Mouse (Mus musculus) frontal cortex, postnatal 14 days (tissue): ENCODE measurements at regions not wholly inside any gene's neighbourhood (a gene's known extent, or its start where the extent isn't known, plus 50 kb on each side); places are given as distances from the start of the nearest gene placed in this dataset.
A peak's percentile ranks its signal among the peaks of the same experiment; 100 is the strongest.

Experiments used
- DNase-seq, 2 experiments: peaks; one replicate each; pipeline ENCODE4 v3.0.0; 2022; ENCODE audit warnings: low spot score in 2 of 2

- no peak for DNase-seq
Observed at GRCm38 (mm10) chr15:63193617-63194491, 651.1 kb downstream of the Gsdmc2 start.

- DNase-seq, result no peak
Observed at GRCm38 (mm10) chr15:63191731-63192130, 653.2 kb downstream of the Gsdmc2 start.

- no peak for DNase-seq
Observed at GRCm38 (mm10) chr15:63190086-63190485, 654.9 kb downstream of the Gsdmc2 start.

- DNase-seq, result no peak
Observed at GRCm38 (mm10) chr15:63171003-63171402, 674.0 kb downstream of the Gsdmc2 start.

GRCm38 (mm10) chr15:63170171-63170570 is 674.8 kb downstream of the Gsdmc2 start:
- no peak for DNase-seq

GRCm38 (mm10) chr15:63166411-63166810 is 678.6 kb downstream of the Gsdmc2 start:
- DNase-seq, result no peak

- DNase-seq, result no peak
Observed at GRCm38 (mm10) chr15:63163550-63164279, 681.3 kb downstream of the Gsdmc2 start.

GRCm38 (mm10) chr15:63162881-63163549 is 682.0 kb downstream of the Gsdmc2 start:
- peak; percentile 7 to 15 for DNase-seq

- DNase-seq, result no peak
Observed at GRCm38 (mm10) chr15:63123123-63123688, 721.8 kb downstream of the Gsdmc2 start.

GRCm38 (mm10) chr15:63112918-63113317 is 732.1 kb downstream of the Gsdmc2 start:
- no peak for DNase-seq

GRCm38 (mm10) chr15:63100093-63100492 is 744.9 kb downstream of the Gsdmc2 start:
- no peak for DNase-seq

GRCm38 (mm10) chr15:63081972-63082371 is 763.0 kb downstream of the Gsdmc2 start:
- DNase-seq, result no peak

GRCm38 (mm10) chr15:63079825-63080224 is 765.2 kb downstream of the Gsdmc2 start:
- no peak for DNase-seq

- DNase-seq, result no peak
Observed at GRCm38 (mm10) chr15:63071921-63072320, 773.1 kb downstream of the Gsdmc2 start.

- no peak for DNase-seq
Observed at GRCm38 (mm10) chr15:63067126-63067525, 777.9 kb downstream of the Gsdmc2 start.

GRCm38 (mm10) chr15:63066020-63066439 is 778.9 kb downstream of the Gsdmc2 start:
- no peak for DNase-seq

- no peak for DNase-seq
Observed at GRCm38 (mm10) chr15:63061891-63062290, 783.1 kb downstream of the Gsdmc2 start.

GRCm38 (mm10) chr15:63060826-63061225 is 784.2 kb downstream of the Gsdmc2 start:
- no peak for DNase-seq

GRCm38 (mm10) chr15:63052570-63053255 is 792.3 kb downstream of the Gsdmc2 start:
- DNase-seq, result no peak

GRCm38 (mm10) chr15:63050033-63050432 is 794.9 kb downstream of the Gsdmc2 start:
- no peak for DNase-seq

- no peak for DNase-seq
Observed at GRCm38 (mm10) chr15:63042367-63042766, 802.6 kb downstream of the Gsdmc2 start.
